Mouse (Mus musculus) layer of hippocampus, adult 11-12 months (tissue): ENCODE measurements around the gene Cdh10.

ENCODE experiments used
- DNase-seq: peaks from one replicate; pipeline ENCODE4 v3.0.0; 2022; ENCODE audit warnings: low spot score

The Cdh10 gene

GRCm38 (mm10) chr15:18975041-18975440 lies 156.3 kb downstream of the Cdh10 start:
- DNase-seq, result no peak

GRCm38 (mm10) chr15:18984891-18985290 lies 166.1 kb downstream of the Cdh10 start:
- no peak for DNase-seq

GRCm38 (mm10) chr15:18987671-18988070 lies 168.9 kb downstream of the Cdh10 start:
- DNase-seq, result no peak

- no peak for DNase-seq
Observed at GRCm38 (mm10) chr15:18993512-18993911, 174.8 kb downstream of the Cdh10 start.

- DNase-seq, result no peak
Observed at GRCm38 (mm10) chr15:18994294-18994693, 175.5 kb downstream of the Cdh10 start.

- no peak for DNase-seq
Observed at GRCm38 (mm10) chr15:19010829-19011228, 192.1 kb downstream of the Cdh10 start.

GRCm38 (mm10) chr15:19032983-19033382 lies 214.2 kb downstream of the Cdh10 start:
- DNase-seq, result no peak

- no peak for DNase-seq
Observed at GRCm38 (mm10) chr15:19040077-19040476, 221.3 kb downstream of the Cdh10 start.
